Mouse (Mus musculus): ENCODE data around the gene Coro1c.

DNA sequence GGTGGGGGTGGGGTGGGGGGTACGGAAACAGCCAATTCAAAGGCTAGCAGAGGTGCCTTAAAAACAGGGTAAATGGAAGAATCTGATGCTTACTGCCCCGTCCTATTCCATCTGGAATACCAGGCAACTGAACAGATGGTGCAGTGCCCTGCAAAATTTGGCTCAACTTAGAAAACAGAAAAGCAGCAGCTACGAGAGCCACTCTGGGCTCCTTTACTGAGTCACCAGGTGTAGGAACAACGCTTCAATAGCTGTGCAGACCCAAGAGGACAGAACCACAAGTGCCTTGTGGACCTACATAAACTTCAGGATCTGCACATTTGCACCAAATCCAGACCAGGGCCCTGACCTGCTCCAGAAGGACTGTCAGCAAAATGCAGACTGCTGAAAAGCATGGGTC lies 46.1 kb downstream of the Coro1c start:
- TF ChIP-seq TCF12 (IDR thresholded peaks at IDR 0.05; ENCODE audit: low read depth, low read length) = no peak
- TF ChIP-seq MAZ (IDR thresholded peaks at IDR 0.05; ENCODE audit: low read depth, low read length) = no peak
- no peak for TF ChIP-seq EP300 (IDR thresholded peaks at IDR 0.05; ENCODE audit: low read depth in 1 of 2, low read length in 2 of 2)
- TF ChIP-seq CTCF (IDR thresholded peaks at IDR 0.05 in 2 of 3, conservative IDR thresholded peaks at IDR 0.05 in 1 of 3; ENCODE audit: control insufficient read depth in 1 of 3, insufficient read depth in 1 of 3, low read depth in 2 of 3, low read length in 3 of 3, poor library complexity in 1 of 3, severe bottlenecking in 1 of 3) = no peak
- no peak for TF ChIP-seq ZMIZ1 (IDR thresholded peaks at IDR 0.05; ENCODE audit: low read depth, low read length)
- TF ChIP-seq TAL1 (IDR thresholded peaks at IDR 0.05; ENCODE audit: low read length) = no peak
- TF ChIP-seq TBP (IDR thresholded peaks at IDR 0.05; ENCODE audit: low read depth, low read length) = no peak
- TF ChIP-seq POLR2A (IDR thresholded peaks at IDR 0.05; ENCODE audit: control insufficient read depth in 1 of 2, insufficient read depth in 1 of 2, low read depth in 1 of 2, low read length in 2 of 2, poor library complexity in 1 of 2) = no peak
- no peak for TF ChIP-seq SIN3A (IDR thresholded peaks at IDR 0.05; ENCODE audit: low read length)
- TF ChIP-seq MXI1 (IDR thresholded peaks at IDR 0.05; ENCODE audit: low read depth, low read length) = no peak
- TF ChIP-seq UBTF (IDR thresholded peaks at IDR 0.05; ENCODE audit: borderline replicate concordance, insufficient read depth, low read depth, low read length) = no peak

All from MEL (cell line).